Mouse (Mus musculus) left cerebral cortex, adult 18-20 months (tissue): ENCODE data around the gene Shisal1. TPM values are rescaled to one million over a fixed set of nuclear protein-coding genes. Genes with fewer than 3 reads are reported as not detected.

ENCODE experiments used
- total RNA-seq, 2 experiments: library from RNA; stranded (reverse); gene quantifications; 2 replicates each; pipeline ENCODE4 v1.2.3; 2021

Shisal1 gene
- total RNA-seq, 2 experiments from 2014 or later, result 41.6 to 49.5 TPM

Other genes starting within 250 kb of the Shisal1 start
- gene Parvb, start 215.1 kb downstream of the Shisal1 start, total RNA-seq, result 10 to 100 TPM; 14.7 to 24.5 TPM
- gene Parvg, start 123.1 kb downstream of the Shisal1 start, total RNA-seq, result 10 to 100 TPM; 12.5 to 14.9 TPM
- 10 to 100 TPM; 49.2 to 50.3 TPM for gene Rtl6, start 110.7 kb upstream of the Shisal1 start, total RNA-seq
- gene Prr5, start 222.5 kb upstream of the Shisal1 start, total RNA-seq, result 10 to 100 TPM in 1 of 2 experiments, 1 to 10 TPM in 1; 9.2 to 10.8 TPM